Mouse (Mus musculus) heart, postnatal 25 days (tissue): ENCODE results near the gene Slf2. TPM values are rescaled to one million over a fixed set of nuclear protein-coding genes. Genes with fewer than 3 reads are reported as not detected.
A peak's percentile ranks its signal among the peaks of the same experiment; 100 is the strongest.

Source experiments
- DNase-seq: peaks from one replicate; pipeline ENCODE4 v3.0.0; 2022; ENCODE audit warnings: low spot score
- intact Hi-C: fragments of 180-260 bp; cut with DNase I; formaldehyde crosslinking; loops from one replicate; pipeline ENCODE4 v1.15.1; 2025
- total RNA-seq, 2 experiments: library from RNA; stranded (reverse); gene quantifications; 2 replicates each; pipeline ENCODE4 v1.2.3; 2021

The Slf2 gene
- total RNA-seq, 2 experiments from 2014 or later: 18.4 to 22.0 TPM

GRCm38 (mm10) chr19:44907851-44908690 lies 22.9 kb upstream of the Slf2 start:
- intact Hi-C loops: no loop called here
- peak; percentile 53 for DNase-seq

GRCm38 (mm10) chr19:44908836-44909460 lies 22.0 kb upstream of the Slf2 start:
- intact Hi-C loops: no loop called here
- DNase-seq: no peak

GRCm38 (mm10) chr19:44914481-44915249 lies 16.3 kb upstream of the Slf2 start:
- intact Hi-C loops: no loop called here
- DNase-seq: no peak

GRCm38 (mm10) chr19:44918171-44918570 lies 12.8 kb upstream of the Slf2 start:
- intact Hi-C loops: no loop called here
- DNase-seq: no peak

- no peak for DNase-seq
- intact Hi-C loops: no loop called here
These were observed 9.3 kb upstream of the Slf2 start for GRCm38 (mm10) chr19:44921466-44922139.

GRCm38 (mm10) chr19:44922521-44922920 lies 8.4 kb upstream of the Slf2 start:
- no peak for DNase-seq
- intact Hi-C loops: no loop called here

GRCm38 (mm10) chr19:44924699-44925098 lies 6.3 kb upstream of the Slf2 start:
- no peak for DNase-seq
- intact Hi-C loops: no loop called here

GRCm38 (mm10) chr19:44926781-44927180 lies 4.2 kb upstream of the Slf2 start:
- intact Hi-C loops: no loop called here
- DNase-seq: no peak

GRCm38 (mm10) chr19:44927250-44927649 lies 3.7 kb upstream of the Slf2 start:
- DNase-seq: no peak
- intact Hi-C loops: no loop called here

- no peak for DNase-seq
- intact Hi-C loops: no loop called here
These were observed 2.8 kb upstream of the Slf2 start for GRCm38 (mm10) chr19:44928185-44928584.

- no peak for DNase-seq
- intact Hi-C loops: no loop called here
These were observed 1.7 kb upstream of the Slf2 start for GRCm38 (mm10) chr19:44929251-44929650.

- intact Hi-C loops: loop anchor here (5.0 kb wide), 1 partner anchor 103 kb away; no protein-coding TSS in a partner anchor
- no peak for DNase-seq
These were observed 1.3 kb upstream of the Slf2 start for GRCm38 (mm10) chr19:44929663-44930062.

GRCm38 (mm10) chr19:44930122-44930521 lies 829 bp upstream of the Slf2 start:
- DNase-seq: no peak
- intact Hi-C loops: loop anchor here (5.0 kb wide), 1 partner anchor 102 kb away; no protein-coding TSS in a partner anchor

- intact Hi-C loops: loop anchor here (5.0 kb wide), 1 partner anchor 101 kb away; no protein-coding TSS in a partner anchor
- DNase-seq: peak; percentile 76
These were observed 456 bp downstream of the Slf2 start for GRCm38 (mm10) chr19:44931454-44931759.

GRCm38 (mm10) chr19:44932051-44932450 lies 1.1 kb downstream of the Slf2 start:
- DNase-seq: no peak
- intact Hi-C loops: loop anchor here (5.0 kb wide), 1 partner anchor 100 kb away; no protein-coding TSS in a partner anchor

GRCm38 (mm10) chr19:44933136-44933535 lies 2.2 kb downstream of the Slf2 start:
- intact Hi-C loops: loop anchor here (5.0 kb wide), 1 partner anchor 99 kb away; no protein-coding TSS in a partner anchor
- DNase-seq: no peak

- intact Hi-C loops: no loop called here
- DNase-seq: no peak
These were observed 28.7 kb downstream of the Slf2 start for GRCm38 (mm10) chr19:44959633-44960032.

GRCm38 (mm10) chr19:44965978-44966377 lies 35.0 kb downstream of the Slf2 start:
- DNase-seq: no peak
- intact Hi-C loops: no loop called here

- DNase-seq: no peak
- intact Hi-C loops: no loop called here
These were observed 37.4 kb downstream of the Slf2 start for GRCm38 (mm10) chr19:44968329-44968728.

- no peak for DNase-seq
- intact Hi-C loops: no loop called here
These were observed 45.7 kb downstream of the Slf2 start for GRCm38 (mm10) chr19:44976636-44977035.
